In genomic region chr2:167672212-167672685, GRCm38 (mm10) we compare ENCODE assay signal across 8 mouse cellular contexts. TPM values are rescaled to one million over a fixed set of nuclear protein-coding genes. Genes with fewer than 3 reads are reported as not detected.
DNase-seq lines count a peak whose midpoint lies in the region; TF ChIP-seq lines count a peak whose summit lies in the region.

No protein-coding gene starts in this region.

- TF ChIP-seq EP300 in MEL (IDR thresholded peaks at IDR 0.05; ENCODE audit: low read depth in 1 of 2, low read length in 2 of 2) = peak in 1 of 2 experiments; percentile 65; a peak in 2 of 4 replicates

- peak overlapping the region; percentile 37 for H3K4me3 ChIP-seq in heart, embryonic 10.5 days
- no peak overlapping the region for H3K4me3 ChIP-seq in MEL (ENCODE audit: control insufficient read depth in 1 of 2, insufficient read depth in 1 of 2, low read depth in 2 of 2, low read length in 2 of 2)

- intact Hi-C loops in heart, postnatal 10 days (cut with DNase I) = no loop called here

- no peak overlapping the region for H3K9ac ChIP-seq in MEL (ENCODE audit: control insufficient read depth, low read depth, low read length, poor library complexity, severe bottlenecking)

- no peak for TF ChIP-seq POLR2A in MEL (IDR thresholded peaks at IDR 0.05; ENCODE audit: control insufficient read depth in 1 of 2, insufficient read depth in 1 of 2, low read depth in 1 of 2, low read length in 2 of 2, poor library complexity in 1 of 2)

- no peaks in the 10 kb centered on the region for H3K36me3 ChIP-seq in heart, embryonic 10.5 days
- no peaks in the 10 kb centered on the region; a peak in 1 of 4 replicates for H3K36me3 ChIP-seq in MEL (ENCODE audit: control insufficient read depth in 1 of 2, insufficient read depth in 2 of 2, low read length in 2 of 2)

- whole genome bisulfite sequencing in heart, embryonic 10.5 days = 25% methylated on average over 13 of the region's 13 CpGs

- TF ChIP-seq RAD21 in MEL (IDR thresholded peaks at IDR 0.05; ENCODE audit: low read depth, low read length) = no peak

- H3K27ac ChIP-seq in heart, embryonic 10.5 days = no peak overlapping the region; the same call in 1 of the 2 replicates
- H3K27ac ChIP-seq in MEL (ENCODE audit: control insufficient read depth, low read depth, low read length) = no peak overlapping the region

- no peak for TF ChIP-seq CTCF in MEL (IDR thresholded peaks at IDR 0.05 in 2 of 3, conservative IDR thresholded peaks at IDR 0.05 in 1 of 3; ENCODE audit: control insufficient read depth in 1 of 3, insufficient read depth in 1 of 3, low read depth in 2 of 3, low read length in 3 of 3, poor library complexity in 1 of 3, severe bottlenecking in 1 of 3)

- peak; percentile 88 for DNase-seq in heart, embryonic 10.5 days (ENCODE audit: low spot score)
- no peak for DNase-seq in heart, adult 8-10 months (ENCODE audit: low spot score)
- peak; percentile 71 for DNase-seq in MEL (ENCODE audit: low read depth, low spot score)
- DNase-seq in heart, postnatal 10 days = peak; percentile 68 to 74
- DNase-seq in lung, postnatal 10 days = peak; percentile 70
- no peak for DNase-seq in Muller cell, postnatal 12 days (ENCODE audit: inconsistent ontology term)
- DNase-seq in frontal cortex, postnatal 36 days (ENCODE audit: low spot score in 2 of 2) = no peak
- no peak for DNase-seq in cerebellum, postnatal 25 days

- H3K4me1 ChIP-seq in heart, embryonic 10.5 days = peaks cover 23% of the 10 kb centered on the region
- peaks cover 0 to 3% of the 10 kb centered on the region in 2 experiments; a peak in 2 of 4 replicates for H3K4me1 ChIP-seq in MEL (ENCODE audit: control insufficient read depth in 1 of 2, insufficient read depth in 2 of 2, low read length in 2 of 2)

- no peaks in the 10 kb centered on the region for H3K79me2 ChIP-seq in MEL (ENCODE audit: control insufficient read depth, insufficient read depth, low read length, poor library complexity)

- peaks cover 7% of the 10 kb centered on the region; the same call in 1 of the 2 replicates for H3K27me3 ChIP-seq in heart, embryonic 10.5 days (ENCODE audit: insufficient read depth, poor library complexity, severe bottlenecking)
- no peaks in the 10 kb centered on the region for H3K27me3 ChIP-seq in MEL (ENCODE audit: control insufficient read depth in 1 of 2, insufficient read depth in 2 of 2, low read length in 2 of 2)

- H3K9me3 ChIP-seq in heart, embryonic 10.5 days = no peaks in the 10 kb centered on the region
- H3K9me3 ChIP-seq in MEL (replicated peaks; ENCODE audit: insufficient read depth, low read length) = no peaks in the 10 kb centered on the region

TF ChIP-seq in MEL, 35 proteins besides CTCF, POLR2A, EP300 and RAD21:
- TF ChIP-seq ELF1 (IDR thresholded peaks at IDR 0.05; ENCODE audit: low read depth, low read length) = peak; percentile 28; the same call in 1 of the 2 replicates
- no peak for TF ChIP-seq MEF2A (IDR thresholded peaks at IDR 0.05; ENCODE audit: extremely low read depth, insufficient replicate concordance, low read depth, low read length, poor library complexity, severe bottlenecking)
- TF ChIP-seq MYC (IDR thresholded peaks at IDR 0.05; ENCODE audit: low read depth, low read length) = no peak
- no peak for TF ChIP-seq MAFK (IDR thresholded peaks at IDR 0.05; ENCODE audit: borderline replicate concordance, low read depth, low read length)
- no peak for TF ChIP-seq MAX (IDR thresholded peaks at IDR 0.05; ENCODE audit: low read length)
- TF ChIP-seq SIN3A (IDR thresholded peaks at IDR 0.05; ENCODE audit: low read length) = peak; percentile 65
- TF ChIP-seq NELFE (IDR thresholded peaks at IDR 0.05; ENCODE audit: low read depth, low read length) = no peak
- TF ChIP-seq POLR2AphosphoS5 (IDR thresholded peaks at IDR 0.05; ENCODE audit: borderline replicate concordance, low read depth, low read length) = no peak
- 0 out of 2 replicates have a peak, but pooled peaks have one; percentile 12 for TF ChIP-seq MYB (IDR thresholded peaks at IDR 0.05; ENCODE audit: low read depth, low read length)
- TF ChIP-seq TAL1 (IDR thresholded peaks at IDR 0.05; ENCODE audit: low read length) = peak; percentile 39; the same call in 1 of the 2 replicates
- 0 out of 2 replicates have a peak, but pooled peaks have one; percentile 27 for TF ChIP-seq MXI1 (IDR thresholded peaks at IDR 0.05; ENCODE audit: low read depth, low read length)
- no peak for TF ChIP-seq BHLHE40 (IDR thresholded peaks at IDR 0.05; ENCODE audit: borderline replicate concordance, low read depth, low read length)
- no peak for TF ChIP-seq CHD1 (IDR thresholded peaks at IDR 0.05; ENCODE audit: low read depth, low read length)
- TF ChIP-seq ZNF384 (IDR thresholded peaks at IDR 0.05; ENCODE audit: low read depth, low read length) = no peak
- TF ChIP-seq TCF12 (IDR thresholded peaks at IDR 0.05; ENCODE audit: low read depth, low read length) = peak; percentile 85
- TF ChIP-seq ETS1 (IDR thresholded peaks at IDR 0.05; ENCODE audit: low read depth, low read length) = peak; percentile 98
- TF ChIP-seq GATA1 (IDR thresholded peaks at IDR 0.05; ENCODE audit: low read depth, low read length) = peak; percentile 28; the same call in 1 of the 2 replicates

RNA-seq across cellular contexts. Expression of gene Gm20431, which starts 11.0 kb away (rescaled TPM):
- polyA plus RNA-seq in heart, embryonic 10.5 days (2016; fragmentation: Nextera tagmentation; extraction: Ambion mirVana) = 0.36 and 3.9 TPM in 2 replicates
- total RNA-seq in heart, adult 8-10 months (2022) = 10 to 100 TPM; 15.3 to 19.4 (median 18.2) TPM
- total RNA-seq in MEL (2012; rRNA removed) = 5.2 and 8.1 TPM in 2 replicates
- 1 to 10 TPM in 1 of 2 experiments, not detected in 1; 5.9 TPM for polyA plus RNA-seq in MEL (2012; ENCODE audit: insufficient read depth in 1 of 2, insufficient read length in 2 of 2, low read depth in 1 of 2, low replicate concordance in 2 of 2, missing spikeins in 1 of 2)
- 10 to 100 TPM; 21.6 to 23.2 TPM for total RNA-seq in heart, postnatal 10 days (2021)

RNA-seq across cellular contexts. Expression of gene Cebpb, which starts 16.5 kb away (rescaled TPM):
- polyA plus RNA-seq in heart, embryonic 10.5 days (2016; fragmentation: Nextera tagmentation; extraction: Ambion mirVana) = 4.2 TPM in 2 replicates
- 100 to 1,000 TPM in 1 of 4 experiments, 10 to 100 TPM in 3; 55.1 to 104 (median 84.0) TPM for total RNA-seq in heart, adult 8-10 months (2022)
- total RNA-seq in MEL (2012; rRNA removed) = 9.9 and 20.8 TPM in 2 replicates
- 10 to 100 TPM in 1 of 2 experiments, not detected in 1; 10.7 TPM for polyA plus RNA-seq in MEL (2012; ENCODE audit: insufficient read depth in 1 of 2, insufficient read length in 2 of 2, low read depth in 1 of 2, low replicate concordance in 2 of 2, missing spikeins in 1 of 2)
- total RNA-seq in heart, postnatal 10 days (2021) = 100 to 1,000 TPM in 1 of 2 experiments, 10 to 100 TPM in 1; 31.0 to 100 TPM

RNA-seq across cellular contexts. Expression of gene Tmem189, which starts 17.4 kb away (rescaled TPM):
- polyA plus RNA-seq in heart, embryonic 10.5 days (2016; fragmentation: Nextera tagmentation; extraction: Ambion mirVana) = 47.7 and 53.8 TPM in 2 replicates
- 10 to 100 TPM; 22.6 to 26.6 (median 23.4) TPM for total RNA-seq in heart, adult 8-10 months (2022)
- 18.2 and 21.7 TPM in 2 replicates for total RNA-seq in MEL (2012; rRNA removed)
- 10 to 100 TPM in 1 of 2 experiments, not detected in 1; 46.5 TPM for polyA plus RNA-seq in MEL (2012; ENCODE audit: insufficient read depth in 1 of 2, insufficient read length in 2 of 2, low read depth in 1 of 2, low replicate concordance in 2 of 2, missing spikeins in 1 of 2)
- 10 to 100 TPM; 37.9 to 40.5 TPM for total RNA-seq in heart, postnatal 10 days (2021)

RNA-seq across cellular contexts. Expression of gene Ube2v1, which starts 40.4 kb away (rescaled TPM):
- 312 and 332 TPM in 2 replicates for polyA plus RNA-seq in heart, embryonic 10.5 days (2016; fragmentation: Nextera tagmentation; extraction: Ambion mirVana)
- total RNA-seq in heart, adult 8-10 months (2022) = 100 to 1,000 TPM; 120 to 152 (median 139) TPM
- total RNA-seq in MEL (2012; rRNA removed) = 156 and 164 TPM in 2 replicates
- 100 to 1,000 TPM in 1 of 2 experiments, not detected in 1; 343 TPM for polyA plus RNA-seq in MEL (2012; ENCODE audit: insufficient read depth in 1 of 2, insufficient read length in 2 of 2, low read depth in 1 of 2, low replicate concordance in 2 of 2, missing spikeins in 1 of 2)
- total RNA-seq in heart, postnatal 10 days (2021) = 100 to 1,000 TPM; 120 to 121 TPM

Comparison
In these comparisons a context has a peak if more than half of its experiments do, and no peak if none do; other contexts are left out.
1. DNase-seq: peak in heart, embryonic 10.5 days (single experiment), MEL (single experiment), heart, postnatal 10 days (2 of 2) and lung, postnatal 10 days (single experiment); none in heart, adult 8-10 months (single experiment), Muller cell, postnatal 12 days (single experiment), frontal cortex, postnatal 36 days (0 of 2) and cerebellum, postnatal 25 days (0 of 2).